Mouse (Mus musculus) spleen, adult 2 months (tissue): Measurements from ENCODE around the gene Slc6a20a. TPM values are rescaled to one million over a fixed set of nuclear protein-coding genes. Genes with fewer than 3 reads are reported as not detected.

ENCODE experiments used
- DNase-seq, 2 experiments: peaks; one replicate each; pipeline versions ENCODE4 v3.0.0 to v3.0.0-alpha.2; 2012 to 2021; ENCODE audit warnings: low spot score in 2 of 2, low read depth in 1 of 2
- H3K27ac ChIP-seq: fragments of 200-500 bp; 2 replicates; pipeline ENCODE4 v1.5.1; 2012; ENCODE audit warnings: low read length, inconsistent platforms; ENCODE audit not compliant: insufficient read depth
- H3K27me3 ChIP-seq: fragments of 200-500 bp; 2 replicates; pipeline ENCODE4 v1.6.1; 2012; ENCODE audit warnings: mild to moderate bottlenecking, moderate library complexity, low read length, inconsistent platforms; ENCODE audit not compliant: control insufficient read depth, insufficient read depth
- H3K36me3 ChIP-seq: fragments of 200-500 bp; 2 replicates; pipeline ENCODE4 v1.6.1; 2012; ENCODE audit warnings: mild to moderate bottlenecking, low read length, inconsistent platforms; ENCODE audit not compliant: control insufficient read depth, insufficient read depth
- H3K4me1 ChIP-seq: fragments of 200-500 bp; 2 replicates; pipeline ENCODE4 v1.6.1; 2011; ENCODE audit warnings: inconsistent platforms; ENCODE audit not compliant: control insufficient read depth, insufficient read depth, insufficient read length
- H3K4me3 ChIP-seq: fragments of 200-500 bp; 2 replicates; pipeline ENCODE4 v1.5.1; 2011; ENCODE audit warnings: mild to moderate bottlenecking, inconsistent platforms; ENCODE audit not compliant: insufficient read depth, insufficient read length; ENCODE audit errors: extremely low read depth
- CTCF ChIP-seq: fragments of 200-500 bp; IDR thresholded peaks from 2 replicates; pipeline ENCODE4 v1.5.1; 2011; ENCODE audit warnings: mild to moderate bottlenecking, inconsistent platforms; ENCODE audit not compliant: insufficient read depth, insufficient read length, insufficient replicate concordance; ENCODE audit errors: extremely low read depth
- POLR2A ChIP-seq: fragments of 200-500 bp; IDR thresholded peaks from 2 replicates; pipeline ENCODE4 v1.6.1; 2011; ENCODE audit warnings: low read depth, low read length, inconsistent platforms
- WGBS: fragments of 180-500 bp; shearing (Covaris S2); methylation state at CpG from one replicate; pipeline ENCODE4 v1.1.7; 2018; 5-methylcytosine and 5-hydroxymethylcytosine counted together
- polyA plus RNA-seq: library from polyadenylated mRNA; depleted of rRNA; stranded (reverse); fragments of >200 nt; gene quantifications from 2 replicates; pipeline ENCODE4 v1.2.3, GENCODE M21; 2012; rRNA removed

The Slc6a20a gene
- polyA plus RNA-seq, 1 experiment = 5.8 TPM

DNA sequence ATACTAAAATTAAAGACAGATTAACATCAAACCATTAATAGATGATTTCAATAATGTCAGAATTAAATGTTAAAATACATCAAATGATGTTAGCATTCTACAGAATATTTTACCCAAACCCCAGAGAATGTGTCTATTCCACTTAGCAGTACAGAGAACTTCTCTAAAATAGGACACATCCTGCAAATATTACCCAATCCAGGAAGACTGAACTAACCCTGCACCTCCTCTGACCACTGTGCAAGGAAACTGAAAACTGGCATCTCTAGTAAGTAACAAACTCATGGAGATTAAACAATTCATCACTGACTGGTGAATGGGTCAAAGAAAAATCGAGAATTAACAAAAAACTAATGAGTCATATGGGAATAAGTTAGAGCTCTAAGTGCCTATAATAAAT is 77.2 kb downstream of the Slc6a20a start:
- 72% methylated on average over 1 of the region's 1 CpGs for WGBS
- TF ChIP-seq POLR2A (no peak), CTCF (no peak)
- no peak overlapping the region for H3K4me3 ChIP-seq
- no peak overlapping the region for H3K27ac ChIP-seq
- H3K36me3 ChIP-seq = no peaks in the 10 kb centered on the region; the same call in 1 of the 2 replicates
- H3K27me3 ChIP-seq = no peaks in the 10 kb centered on the region
- DNase-seq = no peak
- H3K4me1 ChIP-seq = no peaks in the 10 kb centered on the region

DNA sequence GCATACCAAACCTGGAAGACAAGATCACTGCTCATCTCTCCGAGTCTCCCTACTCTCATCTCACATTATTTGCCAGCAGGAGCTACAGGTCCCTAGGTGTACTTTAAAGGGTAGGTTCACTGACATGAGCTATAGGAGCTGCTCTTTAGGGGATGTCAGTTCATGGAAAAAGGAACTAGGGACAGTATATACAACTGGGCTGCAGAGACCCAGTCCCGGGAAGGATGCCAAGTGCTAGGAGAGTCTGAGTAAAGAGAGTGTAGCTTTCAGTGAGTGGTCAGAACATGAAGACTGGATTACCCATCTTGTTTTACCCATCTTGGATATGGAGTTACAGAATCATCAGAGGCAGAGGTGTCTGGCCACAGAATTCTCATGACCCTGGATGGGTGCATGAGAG is 81.3 kb downstream of the Slc6a20a start:
- Histone ChIP-seq H3K27ac (no peak overlapping the region), H3K4me1 (no peaks in the 10 kb centered on the region; the same call in 1 of the 2 replicates), H3K27me3 (no peaks in the 10 kb centered on the region), H3K4me3 (no peak overlapping the region), H3K36me3 (peaks cover 6% of the 10 kb centered on the region)
- TF ChIP-seq CTCF (no peak), POLR2A (no peak)
- WGBS = 94% methylated on average over 2 of the region's 2 CpGs
- no peak for DNase-seq

DNA sequence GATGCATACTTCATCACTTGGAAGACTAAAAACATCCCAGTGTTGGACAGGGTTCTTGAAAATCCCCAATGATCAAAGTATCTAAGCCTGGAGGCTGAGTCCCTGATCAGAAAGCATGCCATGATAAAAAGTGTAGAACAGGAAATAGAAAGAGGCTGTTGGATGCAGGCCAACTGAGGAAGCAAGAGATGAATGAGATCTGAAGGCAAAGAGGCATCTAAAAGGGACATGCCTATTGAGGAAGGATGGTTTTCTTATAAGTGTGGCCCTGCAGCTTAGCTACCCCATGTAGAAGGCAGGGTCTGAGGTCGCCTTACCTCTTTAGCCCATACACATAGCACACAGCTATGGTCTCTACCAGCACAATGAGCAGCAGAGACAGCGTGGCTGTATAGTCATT is 81.8 kb downstream of the Slc6a20a start:
- H3K36me3 ChIP-seq = peaks cover 6% of the 10 kb centered on the region
- H3K27me3 ChIP-seq = no peaks in the 10 kb centered on the region
- 94% methylated on average over 2 of the region's 2 CpGs for WGBS
- DNase-seq = no peak
- H3K4me3 ChIP-seq = no peak overlapping the region
- H3K27ac ChIP-seq = no peak overlapping the region
- no peaks in the 10 kb centered on the region; the same call in 1 of the 2 replicates for H3K4me1 ChIP-seq
- TF ChIP-seq CTCF (no peak), POLR2A (no peak)

DNA sequence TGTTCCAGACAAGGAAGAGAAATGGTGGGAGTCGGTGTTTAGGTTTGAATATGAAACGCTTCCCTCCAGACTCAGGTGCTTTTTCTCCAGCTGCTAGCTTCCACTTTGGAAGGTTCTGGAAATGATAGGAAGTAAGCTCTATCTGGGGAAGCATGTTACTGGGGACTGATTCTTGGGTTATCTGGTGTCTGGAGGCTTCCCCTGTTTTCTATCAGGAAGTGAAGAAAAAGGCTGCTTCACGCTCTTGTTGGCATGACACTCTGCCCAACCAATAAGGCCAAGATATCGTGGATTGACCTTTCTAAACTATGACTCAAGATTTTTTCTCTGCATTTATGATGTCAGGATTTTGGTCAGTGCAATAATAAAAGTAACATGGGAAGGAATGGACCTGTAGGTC is 83.5 kb downstream of the Slc6a20a start:
- Histone ChIP-seq H3K4me1 (no peaks in the 10 kb centered on the region; the same call in 1 of the 2 replicates), H3K4me3 (no peak overlapping the region), H3K27ac (no peak overlapping the region), H3K36me3 (peaks cover 10% of the 10 kb centered on the region), H3K27me3 (no peaks in the 10 kb centered on the region)
- WGBS = 79% methylated on average over 4 of the region's 4 CpGs
- no peak for TF ChIP-seq POLR2A
- TF ChIP-seq CTCF = no peak
- no peak for DNase-seq

- no peaks in the 10 kb centered on the region for H3K27me3 ChIP-seq
- H3K4me3 ChIP-seq = no peak overlapping the region
- no peaks in the 10 kb centered on the region for H3K4me1 ChIP-seq
- H3K27ac ChIP-seq = no peak overlapping the region
- WGBS = 86% methylated on average over 7 of the region's 7 CpGs
- TF ChIP-seq POLR2A (no peak), CTCF (no peak)
- peaks cover 24% of the 10 kb centered on the region for H3K36me3 ChIP-seq
- DNase-seq = no peak
Observed at GRCm38 (mm10) chr9:123589240-123589910, 89.3 kb downstream of the Slc6a20a start.

Other genes with a start within 250 kb of the Slc6a20a start
- 45.1 and 55.1 TPM in 2 replicates for gene Limd1, start 200.2 kb downstream of the Slc6a20a start, polyA plus RNA-seq
- gene Sacm1l, start 149.1 kb downstream of the Slc6a20a start, polyA plus RNA-seq = 2.5 TPM in 2 replicates
- 0.06 and 0.25 TPM in 2 replicates for gene Slc6a20b, start 46.3 kb downstream of the Slc6a20a start, polyA plus RNA-seq
- gene Ccr9, start 446 bp downstream of the Slc6a20a start, polyA plus RNA-seq = 8.2 and 8.7 TPM in 2 replicates
- gene Lztfl1, start 38.8 kb upstream of the Slc6a20a start, polyA plus RNA-seq = 1.00 and 1.4 TPM in 2 replicates
- gene Cxcr6, start 127.6 kb upstream of the Slc6a20a start, polyA plus RNA-seq = 4.2 and 5.2 TPM in 2 replicates
- 5.0 and 6.0 TPM in 2 replicates for gene Fyco1, start 173.0 kb upstream of the Slc6a20a start, polyA plus RNA-seq
- gene Xcr1, start 183.1 kb upstream of the Slc6a20a start, polyA plus RNA-seq = 3.2 and 3.5 TPM in 2 replicates